Mouse (Mus musculus) embryonic facial prominence, embryonic 12.5 days (tissue): ENCODE measurements around the gene Ankrd9. TPM values are rescaled to one million over a fixed set of nuclear protein-coding genes. Genes with fewer than 3 reads are reported as not detected.

ENCODE experiments used
- ATAC-seq: fragments of 200-750 bp; cut with Nextera tagmentation; 2 replicates; pipeline ENCODE4 v1.8.0; 2017; ENCODE audit not compliant: insufficient number of reproducible peaks, insufficient read depth, low FRiP score, low TSS enrichment
- H3K27ac ChIP-seq: fragments of 300-500 bp; sonication (generic); 2 replicates; pipeline ENCODE4 v1.5.1; 2016; ENCODE audit warnings: mild to moderate bottlenecking
- H3K27me3 ChIP-seq: fragments of 300-500 bp; sonication (generic); 2 replicates; pipeline ENCODE4 v1.6.1; 2016; ENCODE audit warnings: mild to moderate bottlenecking, moderate library complexity
- H3K36me3 ChIP-seq: fragments of 300-500 bp; sonication (generic); 2 replicates; pipeline ENCODE4 v1.6.1; 2016; ENCODE audit warnings: mild to moderate bottlenecking
- H3K4me1 ChIP-seq: fragments of 300-500 bp; sonication (generic); 2 replicates; pipeline ENCODE4 v1.6.1; 2016
- H3K4me2 ChIP-seq: fragments of 300-500 bp; sonication (generic); replicated peaks from 2 replicates; pipeline ENCODE4 v1.6.1; 2016; ENCODE audit warnings: mild to moderate bottlenecking, moderate library complexity
- H3K4me3 ChIP-seq: fragments of 300-500 bp; sonication (generic); 2 replicates; pipeline ENCODE4 v1.5.1; 2016; ENCODE audit warnings: mild to moderate bottlenecking
- H3K9ac ChIP-seq: fragments of 300-500 bp; sonication (generic); 2 replicates; pipeline ENCODE4 v1.6.1; 2016; ENCODE audit warnings: mild to moderate bottlenecking, moderate library complexity
- H3K9me3 ChIP-seq: fragments of 300-500 bp; sonication (generic); 2 replicates; pipeline ENCODE4 v1.6.1; 2016; ENCODE audit warnings: mild to moderate bottlenecking, moderate library complexity
- WGBS: fragments of 180-500 bp; shearing (Covaris S2); methylation state at CpG from one replicate; pipeline ENCODE4 v1.1.7; 2016; 5-methylcytosine and 5-hydroxymethylcytosine counted together
- polyA plus RNA-seq: library from polyadenylated mRNA; unstranded; fragments of >200 nt; fragmentation: Nextera tagmentation; extraction: Ambion mirVana; gene quantifications from 2 replicates; pipeline ENCODE4 v1.2.1, GENCODE M21; 2016

The Ankrd9 gene
- polyA plus RNA-seq, 1 experiment from 2014 or later = 17.5 TPM

- Histone ChIP-seq H3K27ac (no peak overlapping the region), H3K36me3 (peaks cover 13% of the 10 kb centered on the region; the same call in 1 of the 2 replicates), H3K4me2 (no peak overlapping the region), H3K4me3 (no peak overlapping the region), H3K27me3 (no peaks in the 10 kb centered on the region), H3K9ac (no peak overlapping the region), H3K9me3 (no peaks in the 10 kb centered on the region), H3K4me1 (no peaks in the 10 kb centered on the region)
- 90% methylated on average over 3 of the region's 3 CpGs for WGBS
- no peak for ATAC-seq
Measured at GRCm38 (mm10) chr12:110953443-110953842, 25.4 kb downstream of the Ankrd9 start.

- Histone ChIP-seq H3K4me3 (no peak overlapping the region), H3K36me3 (peaks cover 18% of the 10 kb centered on the region), H3K9me3 (no peaks in the 10 kb centered on the region), H3K27ac (no peak overlapping the region), H3K27me3 (no peaks in the 10 kb centered on the region), H3K4me1 (no peaks in the 10 kb centered on the region), H3K9ac (no peak overlapping the region), H3K4me2 (no peak overlapping the region)
- WGBS = 89% methylated on average over 6 of the region's 6 CpGs
- ATAC-seq = no peak
Measured at GRCm38 (mm10) chr12:110952628-110953385, 26.0 kb downstream of the Ankrd9 start.

- H3K9ac ChIP-seq = no peak overlapping the region
- H3K9me3 ChIP-seq = no peaks in the 10 kb centered on the region
- 85% methylated on average over 7 of the region's 7 CpGs for WGBS
Measured at GRCm38 (mm10) chr12:110951236-110951635, 27.6 kb downstream of the Ankrd9 start.

GRCm38 (mm10) chr12:110950151-110950550 is 28.7 kb downstream of the Ankrd9 start:
- no peak for ATAC-seq
- H3K9me3 ChIP-seq = no peaks in the 10 kb centered on the region
- H3K4me1 ChIP-seq = no peaks in the 10 kb centered on the region
- H3K9ac ChIP-seq = no peak overlapping the region
- no peaks in the 10 kb centered on the region for H3K27me3 ChIP-seq
- peaks cover 22% of the 10 kb centered on the region for H3K36me3 ChIP-seq
- H3K4me2 ChIP-seq = no peak overlapping the region
- no peak overlapping the region for H3K27ac ChIP-seq
- 88% methylated on average over 4 of the region's 4 CpGs for WGBS
- no peak overlapping the region for H3K4me3 ChIP-seq

More at GRCm38 (mm10) chr12:110951236-110951635, 27.6 kb downstream of the Ankrd9 start:
- no peak for ATAC-seq
- H3K27me3 ChIP-seq = no peaks in the 10 kb centered on the region
- H3K27ac ChIP-seq = no peak overlapping the region
- no peak overlapping the region for H3K4me3 ChIP-seq
- H3K4me1 ChIP-seq = no peaks in the 10 kb centered on the region
- H3K36me3 ChIP-seq = peaks cover 25% of the 10 kb centered on the region
- H3K4me2 ChIP-seq = no peak overlapping the region

- Histone ChIP-seq H3K9me3 (no peaks in the 10 kb centered on the region), H3K4me3 (no peak overlapping the region), H3K4me1 (no peaks in the 10 kb centered on the region), H3K36me3 (peaks cover 22% of the 10 kb centered on the region), H3K27me3 (no peaks in the 10 kb centered on the region), H3K27ac (no peak overlapping the region), H3K4me2 (no peak overlapping the region), H3K9ac (no peak overlapping the region)
- no peak for ATAC-seq
- WGBS = 94% methylated on average over 1 of the region's 1 CpGs
Measured at GRCm38 (mm10) chr12:110949410-110949809, 29.4 kb downstream of the Ankrd9 start.

GRCm38 (mm10) chr12:110948910-110949201 is 30.0 kb downstream of the Ankrd9 start:
- Histone ChIP-seq H3K4me2 (no peak overlapping the region), H3K4me1 (no peaks in the 10 kb centered on the region), H3K9ac (no peak overlapping the region), H3K36me3 (peaks cover 22% of the 10 kb centered on the region), H3K27me3 (no peaks in the 10 kb centered on the region), H3K9me3 (no peaks in the 10 kb centered on the region), H3K27ac (no peak overlapping the region), H3K4me3 (no peak overlapping the region)
- ATAC-seq = no peak
- WGBS = 90% methylated on average over 3 of the region's 3 CpGs

GRCm38 (mm10) chr12:110948082-110948909 is 30.5 kb downstream of the Ankrd9 start:
- H3K36me3 ChIP-seq = peaks cover 22% of the 10 kb centered on the region
- no peaks in the 10 kb centered on the region for H3K9me3 ChIP-seq
- no peak for ATAC-seq
- no peaks in the 10 kb centered on the region for H3K4me1 ChIP-seq
- H3K4me2 ChIP-seq = no peak overlapping the region
- H3K27ac ChIP-seq = no peak overlapping the region
- WGBS = 92% methylated on average over 6 of the region's 6 CpGs
- no peak overlapping the region for H3K4me3 ChIP-seq
- no peaks in the 10 kb centered on the region for H3K27me3 ChIP-seq
- no peak overlapping the region for H3K9ac ChIP-seq

GRCm38 (mm10) chr12:110946216-110946615 is 32.6 kb downstream of the Ankrd9 start:
- WGBS = 87% methylated on average over 7 of the region's 7 CpGs
- no peak for ATAC-seq
- H3K9ac ChIP-seq = no peak overlapping the region
- no peak overlapping the region for H3K4me3 ChIP-seq
- H3K4me1 ChIP-seq = no peaks in the 10 kb centered on the region
- peaks cover 25% of the 10 kb centered on the region for H3K36me3 ChIP-seq
- H3K9me3 ChIP-seq = no peaks in the 10 kb centered on the region
- H3K27me3 ChIP-seq = no peaks in the 10 kb centered on the region
- no peak overlapping the region for H3K4me2 ChIP-seq
- H3K27ac ChIP-seq = no peak overlapping the region

- 96% methylated on average over 3 of the region's 3 CpGs for WGBS
- no peak overlapping the region for H3K4me2 ChIP-seq
- no peaks in the 10 kb centered on the region for H3K27me3 ChIP-seq
- H3K27ac ChIP-seq = no peak overlapping the region
- no peak for ATAC-seq
- H3K9ac ChIP-seq = no peak overlapping the region
- peaks cover 18% of the 10 kb centered on the region for H3K36me3 ChIP-seq
- H3K4me1 ChIP-seq = no peaks in the 10 kb centered on the region; the same call in 1 of the 2 replicates
- H3K9me3 ChIP-seq = no peaks in the 10 kb centered on the region
- H3K4me3 ChIP-seq = no peak overlapping the region
Measured at GRCm38 (mm10) chr12:110940869-110941268, 38.0 kb downstream of the Ankrd9 start.

GRCm38 (mm10) chr12:110939385-110939784 is 39.5 kb downstream of the Ankrd9 start:
- H3K4me3 ChIP-seq = no peak overlapping the region
- no peak overlapping the region for H3K4me2 ChIP-seq
- H3K9ac ChIP-seq = no peak overlapping the region
- 97% methylated on average over 5 of the region's 5 CpGs for WGBS
- H3K4me1 ChIP-seq = no peaks in the 10 kb centered on the region; the same call in 1 of the 2 replicates
- no peak overlapping the region for H3K27ac ChIP-seq
- H3K27me3 ChIP-seq = no peaks in the 10 kb centered on the region
- H3K9me3 ChIP-seq = no peaks in the 10 kb centered on the region
- ATAC-seq = no peak
- H3K36me3 ChIP-seq = peaks cover 18% of the 10 kb centered on the region

- no peaks in the 10 kb centered on the region; the same call in 1 of the 2 replicates for H3K4me1 ChIP-seq
- 88% methylated on average over 5 of the region's 5 CpGs for WGBS
- no peak overlapping the region for H3K27ac ChIP-seq
- peaks cover 27% of the 10 kb centered on the region for H3K36me3 ChIP-seq
- ATAC-seq = no peak
- H3K4me2 ChIP-seq = no peak overlapping the region
- no peak overlapping the region for H3K9ac ChIP-seq
- H3K27me3 ChIP-seq = no peaks in the 10 kb centered on the region
- H3K4me3 ChIP-seq = no peak overlapping the region
- no peaks in the 10 kb centered on the region for H3K9me3 ChIP-seq
Measured at GRCm38 (mm10) chr12:110937496-110937895, 41.3 kb downstream of the Ankrd9 start.
